Mouse (Mus musculus): Measurements from ENCODE around the gene Tfap4.

Gene Tfap4

GRCm38 (mm10) chr16:4559715-4560144 is at the start of gene Tfap4:
Tfap4 (minus strand) TSS chr16:4559854.
- in situ Hi-C loops (cut with MboI, MseI) = no loop called here

GRCm38 (mm10) chr16:4608532-4609059 is 48.9 kb upstream of the Tfap4 start:
- in situ Hi-C loops (cut with MboI, MseI) = loop anchor here (5.0 kb wide), 1 partner anchor 306 kb away; no protein-coding TSS in a partner anchor

- in situ Hi-C loops (cut with MboI, MseI) = loop anchor here (5.0 kb wide), 1 partner anchor 306 kb away; no protein-coding TSS in a partner anchor
Measured at GRCm38 (mm10) chr16:4607818-4608531, 48.3 kb upstream of the Tfap4 start.

GRCm38 (mm10) chr16:4606431-4607084 is 46.9 kb upstream of the Tfap4 start:
- in situ Hi-C loops (cut with MboI, MseI) = loop anchor here (5.0 kb wide), 1 partner anchor 304 kb away; no protein-coding TSS in a partner anchor

GRCm38 (mm10) chr16:4605514-4606131 is 46.0 kb upstream of the Tfap4 start:
- in situ Hi-C loops (cut with MboI, MseI) = loop anchor here (5.0 kb wide), 1 partner anchor 303 kb away; no protein-coding TSS in a partner anchor

- in situ Hi-C loops (cut with MboI, MseI) = no loop called here
Measured at GRCm38 (mm10) chr16:4604293-4604837, 44.7 kb upstream of the Tfap4 start.

GRCm38 (mm10) chr16:4603453-4603837 is 43.8 kb upstream of the Tfap4 start:
- in situ Hi-C loops (cut with MboI, MseI) = no loop called here

- in situ Hi-C loops (cut with MboI, MseI) = no loop called here
Measured at GRCm38 (mm10) chr16:4602766-4603452, 43.3 kb upstream of the Tfap4 start.

GRCm38 (mm10) chr16:4602189-4602588 is 42.5 kb upstream of the Tfap4 start:
- in situ Hi-C loops (cut with MboI, MseI) = no loop called here

GRCm38 (mm10) chr16:4600701-4601310 is 41.2 kb upstream of the Tfap4 start:
- in situ Hi-C loops (cut with MboI, MseI) = no loop called here

- in situ Hi-C loops (cut with MboI, MseI) = no loop called here
Measured at GRCm38 (mm10) chr16:4599616-4600015, 40.0 kb upstream of the Tfap4 start.

GRCm38 (mm10) chr16:4598891-4599543 is 39.4 kb upstream of the Tfap4 start:
- in situ Hi-C loops (cut with MboI, MseI) = no loop called here

GRCm38 (mm10) chr16:4598041-4598440 is 38.4 kb upstream of the Tfap4 start:
- in situ Hi-C loops (cut with MboI, MseI) = no loop called here

GRCm38 (mm10) chr16:4597296-4597695 is 37.6 kb upstream of the Tfap4 start:
- in situ Hi-C loops (cut with MboI, MseI) = no loop called here

- in situ Hi-C loops (cut with MboI, MseI) = no loop called here
Measured at GRCm38 (mm10) chr16:4596836-4597235, 37.2 kb upstream of the Tfap4 start.

- in situ Hi-C loops (cut with MboI, MseI) = no loop called here
Measured at GRCm38 (mm10) chr16:4596141-4596728, 36.6 kb upstream of the Tfap4 start.

GRCm38 (mm10) chr16:4595527-4595963 is 35.9 kb upstream of the Tfap4 start:
- in situ Hi-C loops (cut with MboI, MseI) = no loop called here

- in situ Hi-C loops (cut with MboI, MseI) = no loop called here
Measured at GRCm38 (mm10) chr16:4594814-4595526, 35.3 kb upstream of the Tfap4 start.

All from T-helper 1 cell (primary cell).